Mouse (Mus musculus) ovary, adult 2 months (tissue): Measurements from ENCODE around the gene Slc35f1. TPM values are rescaled to one million over a fixed set of nuclear protein-coding genes. Genes with fewer than 3 reads are reported as not detected.

Experiments used
- polyA plus RNA-seq: library from polyadenylated mRNA; depleted of rRNA; stranded (reverse); fragments of >200 nt; gene quantifications from 2 replicates; pipeline ENCODE4 v1.2.3, GENCODE M21; 2012; rRNA removed

The Slc35f1 gene
- polyA plus RNA-seq, result 0.78 and 0.91 TPM in 2 replicates

DNA sequence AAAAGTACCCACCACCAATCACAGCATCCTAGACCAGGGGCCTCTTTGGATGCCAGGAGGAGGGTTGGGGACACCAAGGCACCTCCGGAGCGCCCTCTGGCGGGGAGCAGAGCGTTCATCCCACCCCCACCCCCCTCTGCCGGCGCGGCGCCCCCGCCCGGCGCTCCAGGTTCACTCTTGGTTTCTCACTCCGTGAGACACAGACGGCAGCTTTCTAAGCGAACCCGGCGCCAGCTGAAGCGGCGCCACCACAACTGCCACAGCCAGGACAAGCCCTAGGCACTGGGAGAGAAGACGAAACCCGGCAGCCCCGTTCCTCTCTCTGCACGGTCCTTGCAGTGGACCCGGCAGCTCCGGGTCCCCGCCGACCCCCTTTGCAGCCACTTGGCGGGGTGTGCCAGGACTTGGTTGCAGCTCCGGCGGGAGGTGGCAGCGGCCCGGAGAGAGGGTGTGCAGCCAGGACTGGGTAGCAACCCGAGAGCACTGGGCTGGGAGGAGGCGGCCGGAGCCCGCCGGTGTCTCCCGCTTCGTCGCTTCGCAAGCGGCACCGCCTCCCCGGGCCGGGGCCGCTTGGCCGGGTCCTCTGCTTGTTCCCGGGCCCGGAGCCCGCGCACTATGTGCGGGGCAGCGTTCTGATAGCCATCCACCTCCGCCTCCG lies at the start of gene Slc35f1:
TSS of gene Slc35f1 (plus strand) at position 200 of the 658 bp plus-strand sequence.

